ENCODE assay signal across 25 mouse cellular contexts in genomic region chr8:49822791-49823190, GRCm38 (mm10).
DNase-seq lines count a peak whose midpoint lies in the region; ATAC-seq and TF ChIP-seq lines count a peak whose summit lies in the region.
"Had no signal": no experiment of that assay in that cellular context is flagged by ENCODE, and none has a peak within 500 bp of the region (broad histone marks: within the 10 kb centered on the region; RNA-seq: fewer than 3 reads in every experiment).

No protein-coding gene starts in this region.

- H3K4me1 ChIP-seq in limb, embryonic 14.5 days (ENCODE audit: control insufficient read depth, insufficient read depth, low read length): no peaks in the 10 kb centered on the region
- no peaks in the 10 kb centered on the region for H3K4me1 ChIP-seq in limb, embryonic 10.5 days
- H3K4me1 ChIP-seq: embryonic facial prominence, embryonic 13.5 days; heart, embryonic 12.5 days; hindbrain, embryonic 15.5 days; intestine, embryonic 15.5 days; liver, embryonic 15.5 days; neural tube, embryonic 13.5 days; stomach, embryonic 15.5 days had no signal

- no peaks in the 10 kb centered on the region for H3K27me3 ChIP-seq in limb, embryonic 14.5 days (ENCODE audit: control insufficient read depth, insufficient read depth, low read length)
- H3K27me3 ChIP-seq in limb, embryonic 10.5 days (ENCODE audit: low read depth, poor library complexity, severe bottlenecking): no peaks in the 10 kb centered on the region
- H3K27me3 ChIP-seq: embryonic facial prominence, embryonic 13.5 days; heart, embryonic 12.5 days; hindbrain, embryonic 15.5 days; intestine, embryonic 15.5 days; liver, embryonic 15.5 days; midbrain, embryonic 12.5 days; neural tube, embryonic 13.5 days; stomach, embryonic 15.5 days had no signal

- no peaks in the 10 kb centered on the region for H3K9me3 ChIP-seq in limb, embryonic 14.5 days (ENCODE audit: control insufficient read depth, low read length)
- no peaks in the 10 kb centered on the region for H3K9me3 ChIP-seq in limb, embryonic 10.5 days (replicated peaks)
- H3K9me3 ChIP-seq: embryonic facial prominence, embryonic 13.5 days; heart, embryonic 12.5 days; hindbrain, embryonic 15.5 days; intestine, embryonic 15.5 days; liver, embryonic 15.5 days; midbrain, embryonic 12.5 days; neural tube, embryonic 13.5 days; stomach, embryonic 15.5 days had no signal

- WGBS in limb, embryonic 14.5 days: 43% methylated on average over 2 of the region's 2 CpGs
- WGBS in limb, embryonic 10.5 days: 81% methylated on average over 2 of the region's 2 CpGs

- no peaks in the 10 kb centered on the region for H3K36me3 ChIP-seq in limb, embryonic 14.5 days (ENCODE audit: control insufficient read depth, insufficient read depth, low read length)
- H3K36me3 ChIP-seq in limb, embryonic 10.5 days: no peaks in the 10 kb centered on the region
- H3K36me3 ChIP-seq: embryonic facial prominence, embryonic 13.5 days; heart, embryonic 12.5 days; hindbrain, embryonic 15.5 days; intestine, embryonic 15.5 days; liver, embryonic 15.5 days; midbrain, embryonic 12.5 days; neural tube, embryonic 13.5 days; stomach, embryonic 15.5 days had no signal

- intact Hi-C loops in heart, postnatal 10 days (cut with DNase I): no loop called here
- intact Hi-C loops in heart, postnatal 25 days (cut with DNase I): no loop called here

- no peak overlapping the region for H3K4me3 ChIP-seq in limb, embryonic 14.5 days (replicated peaks; ENCODE audit: low read length)
- H3K4me3 ChIP-seq in limb, embryonic 10.5 days: no peak overlapping the region
- H3K4me3 ChIP-seq: embryonic facial prominence, embryonic 13.5 days; heart, embryonic 12.5 days; hindbrain, embryonic 15.5 days; intestine, embryonic 15.5 days; liver, embryonic 15.5 days; midbrain, embryonic 12.5 days; myocyte; neural tube, embryonic 13.5 days; stomach, embryonic 15.5 days had no signal

- DNase-seq in heart, postnatal 10 days: peak; percentile 5 to 11
- no peak for DNase-seq in heart, postnatal 25 days (ENCODE audit: low spot score)
- peak; percentile 46 for DNase-seq in limb, embryonic 14.5 days (ENCODE audit: low spot score)
- DNase-seq in limb, embryonic 10.5 days (ENCODE audit: low spot score): no peak
- DNase-seq in MN1 (ENCODE audit: low spot score): peak; percentile 7
- peak; percentile 88 for DNase-seq in Muller cell, postnatal 12 days (ENCODE audit: inconsistent ontology term)
- DNase-seq in gastrocnemius, postnatal 4 days (ENCODE audit: low spot score in 2 of 2): no peak
- DNase-seq: adrenal gland, postnatal 25 days; cerebellum, postnatal 25 days; forebrain, postnatal 0 days; gastrocnemius, postnatal 14 days; heart, adult 18-20 months; kidney, adult 8-10 months; kidney, postnatal 4 days; liver; thymus, postnatal 25 days had no signal

- no peak for ATAC-seq in limb, embryonic 14.5 days (ENCODE audit: low FRiP score, low read depth)
- ATAC-seq: forebrain, postnatal 0 days; intestine, embryonic 15.5 days had no signal

- H3K9ac ChIP-seq in limb, embryonic 14.5 days (ENCODE audit: low read depth, low read length, severe bottlenecking): no peak overlapping the region
- H3K9ac ChIP-seq: embryonic facial prominence, embryonic 13.5 days; forebrain, postnatal 0 days; heart, embryonic 12.5 days; hindbrain, embryonic 15.5 days; intestine, embryonic 15.5 days; liver, embryonic 15.5 days; midbrain, embryonic 12.5 days; neural tube, embryonic 13.5 days; stomach, embryonic 15.5 days had no signal

- no peak overlapping the region for H3K4me2 ChIP-seq in limb, embryonic 14.5 days (replicated peaks; ENCODE audit: low read depth, low read length, severe bottlenecking)
- H3K4me2 ChIP-seq: embryonic facial prominence, embryonic 13.5 days; heart, embryonic 12.5 days; hindbrain, embryonic 15.5 days; intestine, embryonic 15.5 days; liver, embryonic 15.5 days; midbrain, embryonic 12.5 days; neural tube, embryonic 13.5 days; stomach, embryonic 15.5 days had no signal

- H3K27ac ChIP-seq in limb, embryonic 14.5 days (replicated peaks; ENCODE audit: low read depth, low read length): no peak overlapping the region
- no peak overlapping the region for H3K27ac ChIP-seq in limb, embryonic 10.5 days
- H3K27ac ChIP-seq: embryonic facial prominence, embryonic 13.5 days; hindbrain, embryonic 15.5 days; intestine, embryonic 15.5 days; liver, embryonic 15.5 days; midbrain, embryonic 12.5 days; neural tube, embryonic 13.5 days; stomach, embryonic 15.5 days had no signal

- no peak for TF ChIP-seq POLR2A in limb, embryonic 14.5 days (IDR thresholded peaks at IDR 0.05; ENCODE audit: borderline replicate concordance, extremely low read depth, insufficient read depth, insufficient read length)

Comparison
In these comparisons a context has a peak if more than half of its experiments do, and no peak if none do; other contexts are left out.
1. DNase-seq: peak in heart, postnatal 10 days (2 of 2), limb, embryonic 14.5 days (single experiment), MN1 (single experiment) and Muller cell, postnatal 12 days (single experiment); none in heart, postnatal 25 days (single experiment), limb, embryonic 10.5 days (single experiment) and gastrocnemius, postnatal 4 days (0 of 2).